Mouse (Mus musculus) MEL-GATA-1-ER (cell line): Measurements from ENCODE around the gene Spa17.

Experiments used
- DNase-seq: peaks from one replicate; pipeline ENCODE4 v3.0.0-alpha.2; 2012; ENCODE audit warnings: low read depth; ENCODE audit errors: extremely low read depth

The Spa17 gene

DNA sequence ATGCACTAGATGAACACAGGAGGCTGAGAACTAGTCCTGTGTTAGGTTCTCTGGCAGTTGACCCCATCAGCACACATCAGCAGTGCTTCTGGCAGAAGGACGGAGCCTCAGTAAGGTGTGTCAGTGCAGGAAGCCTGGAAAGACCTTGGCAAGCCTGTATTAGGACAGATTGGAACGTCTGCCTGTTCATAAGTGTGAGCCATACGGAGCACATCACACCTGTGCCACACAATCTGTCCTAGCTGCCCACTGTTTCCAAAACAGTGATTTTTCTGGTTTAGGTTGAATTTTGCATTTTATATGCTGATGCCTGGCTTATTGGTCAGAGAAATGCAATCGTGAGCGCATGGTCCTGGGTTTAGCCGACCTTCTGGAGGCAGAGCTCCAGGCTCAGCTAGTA is 7.8 kb upstream of the Spa17 start:
- DNase-seq: no peak

DNA sequence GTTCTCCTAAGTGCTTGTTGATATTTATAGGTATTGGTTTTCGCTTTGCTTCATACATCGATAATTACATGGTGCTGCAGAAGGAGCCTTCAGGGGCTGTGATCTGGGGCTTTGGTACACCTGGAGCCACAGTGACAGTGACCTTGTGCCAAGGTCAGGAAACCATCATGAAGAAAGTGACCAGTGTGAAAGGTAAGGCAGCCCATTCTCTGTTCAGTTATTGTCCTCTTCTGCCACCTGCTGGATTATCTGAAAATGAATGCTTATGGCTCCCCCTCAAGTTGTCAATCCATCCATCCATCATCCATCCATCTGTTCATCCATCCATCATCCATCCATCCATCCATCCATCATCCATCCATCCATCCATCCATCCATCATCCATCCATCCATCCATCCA is 3.2 kb upstream of the Spa17 start:
- peak; percentile 26 for DNase-seq

DNA sequence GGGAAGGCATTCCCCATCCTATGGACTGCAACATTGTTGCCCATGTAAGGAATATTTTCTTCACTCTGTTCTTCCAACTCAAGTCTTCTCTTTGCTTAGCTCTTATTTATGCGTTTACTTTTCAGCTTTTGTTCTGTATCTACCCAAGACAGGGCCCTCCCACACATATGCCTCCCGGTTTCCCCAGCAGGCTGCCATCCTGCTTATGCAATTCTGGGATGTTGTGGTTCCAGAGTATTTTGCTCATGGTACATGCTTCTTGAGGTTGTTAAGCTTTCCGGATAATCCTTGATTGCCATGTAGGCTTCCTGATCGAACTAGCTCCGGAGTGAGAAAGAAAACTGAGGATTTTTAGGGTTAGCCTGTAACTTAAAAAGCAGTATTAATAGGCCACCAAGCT is 1.7 kb upstream of the Spa17 start:
- DNase-seq: no peak

DNA sequence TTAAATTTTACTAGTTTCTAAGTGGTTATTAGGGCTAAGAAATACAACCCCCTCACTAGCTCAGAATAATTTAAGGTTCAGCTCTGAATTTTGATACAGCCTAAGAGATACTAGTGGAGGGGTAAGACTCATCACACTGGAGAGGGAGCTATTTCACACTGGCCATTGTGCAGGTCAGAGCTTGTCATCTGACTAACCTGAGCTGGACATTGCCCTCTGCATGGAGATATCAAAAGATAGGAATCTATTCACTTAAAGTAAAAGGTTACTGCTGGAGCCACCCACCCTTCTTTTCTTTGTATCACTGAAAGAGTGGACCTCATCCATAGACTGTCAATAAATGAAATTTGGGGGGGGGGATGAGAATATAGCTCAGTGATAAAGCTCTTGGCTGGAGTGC is 794 bp upstream of the Spa17 start:
- DNase-seq: no peak

DNA sequence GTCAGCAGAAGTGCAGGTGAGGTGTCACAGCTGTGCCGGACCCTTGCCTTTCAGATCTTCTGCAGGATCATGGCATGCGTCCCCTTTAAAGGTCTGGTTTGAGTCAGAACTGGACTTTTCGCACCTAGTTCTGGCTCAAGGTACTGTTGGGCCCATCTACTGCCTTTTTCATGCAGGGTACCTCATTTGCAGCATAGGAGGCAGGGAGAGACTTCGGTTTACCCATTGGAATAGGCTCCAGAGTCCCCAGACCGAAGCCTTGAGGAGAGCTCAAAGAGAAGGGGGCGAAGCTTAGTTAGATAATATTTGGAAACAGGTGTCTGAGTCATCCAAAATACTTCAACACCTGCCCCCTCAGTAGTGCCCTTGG is 374 bp upstream of the Spa17 start:
- DNase-seq: no peak

DNA sequence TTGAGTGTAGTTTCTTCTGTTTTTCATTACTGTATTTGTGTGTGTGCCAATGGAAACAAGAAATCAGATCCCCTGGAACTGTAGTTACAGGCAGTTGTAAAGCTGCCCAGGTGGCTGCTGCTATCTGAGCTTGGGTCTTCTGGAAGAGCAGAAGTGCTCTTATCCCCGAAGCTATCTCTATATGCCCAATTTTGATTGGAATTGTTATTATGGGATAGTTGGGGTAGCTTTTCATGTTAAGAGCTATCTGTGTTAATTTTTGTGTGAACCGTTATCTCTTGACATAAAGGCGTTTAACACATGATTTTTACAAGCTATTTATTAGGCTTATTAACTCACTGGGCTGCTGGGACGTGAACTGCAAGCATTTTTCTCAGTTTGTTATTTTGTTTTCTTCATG is 4.0 kb downstream of the Spa17 start:
- no peak for DNase-seq

DNA sequence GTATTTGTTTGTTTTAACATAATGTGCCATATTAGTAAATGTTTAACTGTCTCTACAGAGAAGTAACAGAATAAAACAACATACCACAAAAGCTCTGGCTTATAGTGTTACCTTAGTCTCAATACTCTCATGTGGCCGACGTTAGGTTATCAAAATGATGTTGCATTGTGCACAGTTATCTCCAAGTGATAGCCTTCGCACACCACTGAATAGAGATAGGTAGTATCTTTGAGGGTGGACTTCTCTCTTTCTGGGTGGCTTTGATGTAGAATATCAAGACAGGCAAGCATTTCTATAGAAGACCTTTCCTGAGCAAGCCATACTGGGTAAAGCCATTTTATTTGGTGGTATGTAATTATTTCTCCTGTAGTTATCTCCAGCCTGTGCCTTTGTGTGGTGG is 8.4 kb downstream of the Spa17 start:
- no peak for DNase-seq

DNA sequence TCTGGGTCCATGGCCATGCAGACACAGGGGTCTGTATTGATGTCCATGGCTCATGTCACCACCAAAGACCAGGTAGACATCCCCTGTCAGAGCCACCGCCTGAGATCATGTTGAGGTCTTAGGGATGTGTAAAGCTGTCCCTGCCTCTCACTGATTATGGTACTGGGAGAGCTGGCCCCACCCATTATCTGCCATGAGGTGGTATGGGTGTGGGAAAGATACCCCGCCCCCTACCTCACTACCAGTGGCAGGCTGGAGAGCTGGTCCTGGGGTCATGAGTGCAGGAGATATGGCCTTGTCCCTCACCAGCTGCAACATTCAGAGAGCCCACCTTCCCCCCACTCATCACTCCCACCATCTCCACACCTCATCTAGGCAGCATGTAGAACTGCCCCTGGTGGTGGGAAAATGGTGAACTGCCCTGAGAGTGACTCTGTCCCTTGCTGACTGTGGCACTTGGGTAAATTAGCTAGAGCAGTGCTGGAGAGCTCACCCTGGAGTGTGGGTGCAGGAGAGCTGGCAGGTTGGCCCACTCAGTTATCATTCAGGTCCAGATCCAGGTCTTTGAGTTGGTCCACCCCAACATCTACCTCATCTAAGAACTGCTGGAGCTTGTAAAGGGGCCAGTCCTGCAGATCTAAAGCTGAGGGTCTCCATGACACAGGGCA is 12.8 kb downstream of the Spa17 start:
- DNase-seq: no peak

DNA sequence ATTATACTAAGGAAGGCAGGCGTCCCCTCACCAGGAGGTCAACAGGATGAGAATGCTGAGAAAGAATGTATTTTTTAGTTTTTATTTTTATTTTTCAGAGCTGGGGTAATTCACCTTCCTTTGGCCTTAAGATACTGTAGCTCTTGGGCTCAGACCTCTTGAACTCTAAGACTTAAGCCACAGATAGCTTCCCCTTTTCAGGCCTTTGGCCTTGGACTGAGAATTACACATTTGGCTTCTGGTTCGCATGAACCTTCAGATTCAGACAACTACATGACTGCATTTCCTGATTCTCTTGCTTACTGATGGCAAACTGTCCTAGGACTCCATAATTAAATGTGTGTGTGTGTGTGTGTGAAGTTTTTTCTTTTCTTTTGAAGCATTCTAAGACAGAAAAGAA is 14.9 kb downstream of the Spa17 start:
- no peak for DNase-seq

DNA sequence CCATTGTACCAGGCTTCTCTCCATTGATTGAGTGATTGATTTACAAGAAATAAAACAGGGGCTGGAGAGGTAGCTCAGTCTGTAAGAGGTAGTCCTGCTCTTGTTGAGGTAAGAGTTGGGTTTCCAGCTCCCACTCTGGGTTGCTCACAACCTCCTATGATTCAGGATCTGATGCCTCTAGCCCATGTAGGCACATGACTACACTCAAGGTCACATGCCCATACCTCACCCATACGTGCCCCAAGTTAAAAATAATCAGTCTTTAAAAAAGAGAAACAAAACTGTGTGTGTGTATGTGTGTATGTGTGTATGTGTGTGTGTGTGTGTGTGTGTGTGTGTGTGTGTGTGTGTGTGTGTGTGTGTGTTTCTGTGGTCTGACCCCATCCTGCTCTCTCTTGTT is 18.0 kb downstream of the Spa17 start:
- no peak for DNase-seq

DNA sequence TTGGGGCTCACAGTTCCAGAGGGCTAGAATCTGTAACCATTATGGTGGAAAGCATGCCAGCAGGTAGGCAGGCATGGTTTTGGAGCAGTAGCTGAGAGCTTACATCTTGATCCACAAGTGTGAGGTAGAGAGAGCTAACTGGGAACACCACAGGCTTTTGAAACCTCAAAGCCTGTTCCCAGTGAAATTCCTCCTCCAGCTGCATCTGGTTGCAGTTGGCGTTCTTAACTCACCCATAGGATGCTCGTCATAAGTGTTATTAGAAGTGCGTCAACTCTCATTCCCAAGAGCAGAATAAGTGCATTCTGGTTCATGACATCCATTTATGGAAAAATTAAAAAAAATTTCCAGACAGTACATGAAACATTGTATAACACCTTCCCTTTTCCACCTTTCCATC is 19.8 kb downstream of the Spa17 start:
- DNase-seq: no peak

DNA sequence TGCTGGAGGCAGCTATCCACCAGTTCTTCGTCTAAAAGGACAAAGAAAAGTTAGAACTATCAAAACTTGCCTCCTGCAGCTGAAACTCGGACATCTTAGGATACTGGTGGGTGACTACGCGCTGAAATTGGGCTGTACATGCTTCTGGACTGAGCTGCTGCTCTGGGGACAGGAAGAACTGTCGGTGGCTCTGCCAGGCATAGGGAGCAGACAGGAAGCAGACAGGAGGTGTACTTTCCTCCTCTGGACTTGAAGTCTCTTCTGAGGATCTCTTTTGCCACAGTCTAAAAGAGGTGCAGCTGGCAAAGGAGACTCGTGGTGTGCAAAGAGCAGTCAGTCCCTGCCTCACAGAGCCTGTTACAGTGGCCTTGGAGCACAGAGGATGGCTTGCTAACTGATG is 20.9 kb downstream of the Spa17 start:
- DNase-seq: no peak

DNA sequence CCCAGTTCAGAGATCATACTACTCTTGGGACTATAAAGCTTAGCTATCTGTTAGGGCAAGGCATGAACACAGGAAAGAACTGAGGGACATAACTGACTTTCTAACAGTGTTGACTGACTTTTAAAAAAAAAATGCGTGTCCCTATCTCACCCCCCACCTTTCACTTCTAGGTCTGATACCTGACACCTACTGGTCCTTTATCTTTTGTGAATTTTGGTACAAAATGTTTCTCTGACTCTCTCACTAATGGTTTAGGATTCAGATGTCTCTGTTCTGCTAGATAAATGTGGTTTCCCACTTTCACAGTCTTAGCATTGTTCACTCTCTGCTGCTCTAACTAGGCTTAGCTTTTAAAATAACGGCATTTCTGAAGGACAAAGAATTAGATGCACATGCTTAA is 21.5 kb downstream of the Spa17 start:
- DNase-seq: no peak

DNA sequence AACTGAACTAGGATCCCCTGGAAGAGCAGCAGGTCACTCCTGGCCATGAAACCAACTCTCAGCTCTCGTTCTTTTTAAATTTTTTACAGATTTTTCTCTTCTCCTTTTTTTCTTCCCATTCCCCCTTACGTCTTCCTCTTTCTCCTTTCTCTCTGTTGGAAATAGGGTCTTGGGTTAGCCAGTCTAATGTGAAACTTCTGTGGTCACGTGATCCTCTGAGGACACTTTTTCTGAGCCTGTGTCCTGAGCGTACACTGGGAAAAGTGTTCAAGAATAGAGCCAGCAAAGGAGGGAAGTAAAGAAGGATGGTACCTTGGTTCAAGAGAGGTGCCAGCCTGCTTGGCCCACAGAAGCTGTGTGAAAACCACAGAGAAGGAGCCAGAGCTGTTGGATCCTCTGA is 23.1 kb downstream of the Spa17 start:
- no peak for DNase-seq

DNA sequence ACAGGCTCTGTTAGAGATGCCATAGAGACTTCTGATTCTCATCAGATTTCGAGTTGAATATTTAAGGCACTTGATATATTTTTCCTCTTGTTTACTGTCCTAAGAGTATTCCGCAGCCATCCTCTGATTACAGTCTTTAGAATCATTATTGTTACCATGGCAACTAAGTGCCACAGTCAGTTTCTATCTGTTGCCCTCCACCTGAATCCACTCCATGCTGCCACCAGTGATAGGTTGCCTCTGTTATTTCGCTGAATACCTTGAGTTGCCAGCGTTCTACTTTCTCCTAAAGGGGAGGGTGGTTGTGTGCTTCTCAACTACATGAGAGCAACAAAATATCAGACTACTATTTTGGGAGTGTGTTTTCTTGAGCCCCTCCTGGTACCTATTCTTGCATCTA is 26.8 kb downstream of the Spa17 start:
- no peak for DNase-seq

DNA sequence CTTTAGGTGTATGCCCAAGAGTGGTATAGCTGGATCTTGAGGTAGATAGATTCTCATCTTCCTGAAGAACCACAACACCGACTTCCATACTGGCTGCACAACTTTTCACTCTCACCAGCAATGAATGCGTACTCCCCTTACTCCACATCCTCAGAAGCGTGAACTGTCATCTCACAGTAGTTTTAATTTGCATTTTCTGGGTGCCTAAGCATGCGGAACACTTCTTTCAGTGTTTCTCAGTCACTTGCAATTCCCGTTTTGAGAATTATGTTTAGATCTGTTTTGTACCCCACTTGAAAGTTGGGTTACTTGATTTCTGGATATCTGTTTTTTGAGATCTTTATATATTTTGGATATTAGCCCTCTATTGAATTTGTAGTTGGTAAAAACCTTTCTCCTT is 29.9 kb downstream of the Spa17 start:
- no peak for DNase-seq

DNA sequence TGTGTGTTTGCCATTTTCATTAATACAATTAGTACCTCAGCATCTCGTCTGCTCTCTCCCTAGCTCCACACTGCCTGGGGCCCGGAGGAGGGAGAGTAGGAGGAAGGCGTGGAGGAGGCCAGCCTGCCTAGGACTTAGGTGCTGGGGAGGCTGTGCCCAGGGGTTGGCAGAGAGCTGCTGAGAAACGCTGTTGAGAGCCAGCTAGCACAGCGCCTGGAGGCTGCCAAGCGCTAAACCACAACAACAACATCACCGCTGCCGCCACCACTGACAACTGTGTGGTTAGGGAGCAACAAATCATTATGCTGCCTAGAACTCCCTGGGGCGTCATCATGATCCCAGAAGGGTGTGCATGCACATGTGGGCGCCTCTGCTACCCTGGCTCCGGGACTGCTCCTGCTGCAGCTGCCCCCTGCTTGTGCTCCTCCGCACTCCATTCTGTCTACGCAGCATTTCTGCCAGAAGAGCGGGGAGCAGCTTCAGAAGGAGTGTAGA is 37.0 kb downstream of the Spa17 start:
- DNase-seq: no peak

DNA sequence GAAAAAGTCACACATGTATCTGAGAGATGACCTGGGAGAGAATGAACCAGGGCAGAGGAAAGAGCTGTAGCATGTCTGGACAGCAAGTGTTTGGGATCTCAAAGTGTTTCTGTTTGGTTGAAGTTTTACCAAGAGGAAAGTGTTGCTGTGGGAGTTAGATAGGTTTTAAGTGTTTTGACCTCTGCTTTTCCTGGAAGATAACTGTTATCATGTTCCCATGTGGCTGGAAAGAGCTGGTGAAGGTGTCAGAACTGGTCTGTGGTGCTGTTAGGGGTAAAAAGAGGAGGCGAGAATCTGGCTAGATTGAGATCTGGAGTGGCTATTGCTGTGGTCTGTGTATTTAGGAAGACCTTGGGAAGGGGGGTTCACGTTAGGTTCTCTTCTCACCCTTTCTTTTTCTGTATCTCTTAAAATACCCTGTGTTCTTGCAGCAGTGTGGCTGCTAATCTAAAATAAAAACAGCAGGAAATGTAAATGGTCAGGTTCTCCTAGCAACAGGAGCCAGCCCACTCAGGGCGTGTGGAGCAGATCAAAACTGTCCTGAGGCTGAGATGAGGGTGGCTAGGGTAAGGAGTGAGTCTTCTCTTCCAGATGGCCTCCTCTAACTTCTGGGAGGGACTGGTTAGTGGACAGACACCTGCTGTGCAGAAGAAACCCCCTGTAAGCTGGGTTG is 41.2 kb downstream of the Spa17 start:
- no peak for DNase-seq

DNA sequence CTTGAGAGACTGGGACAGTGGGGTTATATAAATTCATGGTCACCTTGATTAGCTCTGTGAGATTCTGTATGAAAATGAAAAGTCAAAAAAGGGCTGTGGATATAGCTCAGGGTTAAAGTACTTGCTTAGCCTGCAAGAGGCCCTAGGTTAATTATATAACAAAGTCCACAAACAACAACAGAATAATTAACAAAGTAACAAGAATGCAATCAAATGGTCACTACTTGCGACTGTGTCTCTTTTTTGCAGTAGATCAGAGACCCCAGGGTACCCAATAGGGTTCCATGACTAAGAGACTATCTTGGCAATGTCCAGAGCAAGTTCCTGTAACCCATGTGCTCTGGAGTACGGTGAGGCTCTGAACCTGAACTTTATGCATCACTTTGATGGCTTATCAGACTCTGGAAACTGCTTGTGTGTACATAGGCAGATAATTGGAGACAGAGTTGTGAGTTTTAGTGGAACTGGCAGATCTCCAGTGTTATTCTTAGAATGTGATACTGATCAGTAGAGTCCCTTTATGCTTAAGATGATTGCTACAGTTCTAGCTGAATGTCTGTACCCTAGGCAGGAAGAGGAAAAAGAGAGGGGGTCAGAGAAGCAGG is 44.2 kb downstream of the Spa17 start:
- no peak for DNase-seq

DNA sequence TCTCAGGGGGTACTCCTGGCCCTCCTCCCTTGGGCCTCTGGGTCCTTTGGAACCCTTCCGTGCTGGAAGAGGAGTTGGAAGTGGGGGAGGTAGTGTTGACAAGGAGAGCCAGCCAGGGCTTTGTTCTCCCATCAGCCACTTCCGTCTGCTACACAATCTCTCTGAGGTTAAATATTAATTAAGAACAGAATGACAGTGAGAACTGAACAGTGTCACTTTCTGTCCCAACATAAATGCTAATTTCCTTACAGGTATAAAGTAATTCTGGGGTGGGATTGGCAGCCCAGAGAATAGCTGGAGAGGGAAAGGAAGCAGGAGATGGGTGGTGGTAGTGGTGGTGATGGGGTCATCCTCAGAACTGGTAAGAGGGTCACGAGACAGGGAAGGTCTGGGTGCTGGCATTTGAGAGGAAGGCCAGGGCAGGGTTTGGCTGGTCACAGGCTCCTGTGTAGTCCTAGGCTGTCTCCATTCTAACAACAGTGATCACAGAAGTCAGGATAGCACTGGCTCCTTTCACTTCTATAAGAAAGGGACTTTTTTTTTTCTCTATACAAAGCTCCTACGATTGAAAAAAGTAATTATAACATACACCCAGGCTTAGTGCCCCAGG is 44.8 kb downstream of the Spa17 start:
- DNase-seq: no peak

DNA sequence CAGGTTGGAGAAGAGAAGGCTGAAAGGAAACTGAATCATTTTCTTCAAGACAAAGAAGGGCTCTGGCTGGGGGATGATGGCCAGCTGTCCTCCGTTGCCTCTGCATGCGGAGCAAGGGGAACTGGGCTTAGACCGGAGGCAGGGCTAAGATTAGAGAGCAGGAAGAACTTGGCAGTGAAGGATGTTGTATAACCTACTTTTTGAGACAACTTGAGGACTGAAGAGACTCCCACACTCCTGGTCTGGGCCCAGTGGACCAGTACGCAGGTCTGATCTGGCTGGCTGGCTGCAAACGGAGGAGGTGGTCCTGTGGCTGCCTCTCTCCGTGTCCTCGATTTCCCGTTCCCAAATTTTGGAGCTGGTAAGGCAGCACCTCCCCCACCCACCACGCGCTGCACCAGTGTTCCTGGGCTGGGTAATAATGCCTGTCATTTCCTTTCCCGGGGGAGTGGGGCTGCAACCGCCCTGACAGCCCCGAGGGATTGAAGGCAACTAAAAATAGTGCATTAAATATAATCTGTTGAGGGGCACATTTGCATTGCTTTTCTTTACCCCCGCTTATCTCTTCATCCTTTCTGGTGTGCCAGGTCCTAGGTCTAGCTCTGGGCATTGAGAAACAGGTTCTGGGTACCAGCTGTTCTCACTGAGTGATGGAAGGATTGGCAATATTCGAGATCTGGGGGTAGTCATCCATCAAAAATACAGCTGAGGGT is 45.5 kb downstream of the Spa17 start:
- no peak for DNase-seq

DNA sequence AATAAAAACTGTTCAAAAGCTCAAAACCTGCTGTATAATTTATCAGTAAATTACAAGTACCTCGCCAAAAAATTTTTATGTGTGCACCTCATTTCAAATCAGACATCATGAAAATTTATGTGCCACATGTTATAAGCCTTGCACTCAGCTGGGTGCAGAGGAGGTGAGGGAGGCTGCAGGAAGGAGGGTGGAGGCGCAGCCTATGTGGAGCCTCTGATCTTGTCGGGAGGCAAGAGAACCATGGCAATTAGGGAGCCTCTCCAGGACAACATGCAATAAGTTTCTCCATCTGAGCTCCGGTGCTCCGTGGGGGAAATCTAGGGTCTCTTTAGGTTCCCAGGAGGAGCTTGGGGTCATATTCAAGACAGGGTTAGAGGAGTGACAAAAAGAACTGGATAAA is 46.1 kb downstream of the Spa17 start:
- no peak for DNase-seq
